ENCODE assay signal across 23 mouse cellular contexts in genomic region chr12:54282281-54282921, GRCm38 (mm10).
DNase-seq lines count a peak whose midpoint lies in the region; ATAC-seq and TF ChIP-seq lines count a peak whose summit lies in the region.
"Had no signal": no experiment of that assay in that cellular context is flagged by ENCODE, and none has a peak within 500 bp of the region (broad histone marks: within the 10 kb centered on the region; RNA-seq: fewer than 3 reads in every experiment).

No protein-coding gene starts in this region.

- no peaks in the 10 kb centered on the region for H3K4me1 ChIP-seq in midbrain, postnatal 0 days (ENCODE audit: insufficient read depth, low read length)
- H3K4me1 ChIP-seq: liver, embryonic 13.5 days had no signal

- no peak overlapping the region for H3K4me2 ChIP-seq in midbrain, postnatal 0 days (ENCODE audit: low read depth, low read length, poor library complexity, severe bottlenecking)
- H3K4me2 ChIP-seq: embryonic facial prominence, embryonic 15.5 days; heart, embryonic 12.5 days; hindbrain, embryonic 15.5 days; limb, embryonic 15.5 days; liver, embryonic 13.5 days; lung, embryonic 15.5 days; midbrain, embryonic 11.5 days had no signal

- intact Hi-C loops in heart, postnatal 10 days (cut with DNase I): no loop called here

- no peak for TF ChIP-seq CTCF in midbrain, postnatal 0 days (IDR thresholded peaks at IDR 0.05)

- no peak overlapping the region for H3K4me3 ChIP-seq in midbrain, postnatal 0 days (ENCODE audit: low read depth, low read length)
- H3K4me3 ChIP-seq: embryonic facial prominence, embryonic 15.5 days; heart, embryonic 12.5 days; hindbrain, embryonic 15.5 days; limb, embryonic 15.5 days; liver, embryonic 13.5 days; lung, embryonic 15.5 days had no signal

- 82% methylated on average over 3 of the region's 4 CpGs for WGBS in midbrain, postnatal 0 days

- H3K27me3 ChIP-seq in midbrain, postnatal 0 days (ENCODE audit: insufficient read depth, low read length): no peaks in the 10 kb centered on the region
- H3K27me3 ChIP-seq: CH12.LX; embryonic facial prominence, embryonic 15.5 days; heart, embryonic 12.5 days; hindbrain, embryonic 15.5 days; limb, embryonic 15.5 days; liver, embryonic 13.5 days; lung, embryonic 15.5 days had no signal

- no peak overlapping the region for H3K27ac ChIP-seq in midbrain, postnatal 0 days (ENCODE audit: low read depth, low read length)
- H3K27ac ChIP-seq: embryonic facial prominence, embryonic 15.5 days; hindbrain, embryonic 15.5 days; limb, embryonic 15.5 days; liver, embryonic 13.5 days; lung, embryonic 15.5 days had no signal

- no peaks in the 10 kb centered on the region for H3K9me3 ChIP-seq in midbrain, postnatal 0 days (ENCODE audit: low read length)
- H3K9me3 ChIP-seq: embryonic facial prominence, embryonic 15.5 days; heart, embryonic 12.5 days; hindbrain, embryonic 15.5 days; limb, embryonic 15.5 days; liver, embryonic 13.5 days; lung, embryonic 15.5 days had no signal

- DNase-seq in heart, adult 11 months: peak; percentile 87
- DNase-seq in heart, postnatal 10 days: no peak
- peak; percentile 25 for DNase-seq in kidney, postnatal 10 days
- DNase-seq in kidney, adult 9 months: no peak
- peak; percentile 23 for DNase-seq in lung, postnatal 10 days
- no peak for DNase-seq in lung, postnatal 25 days (ENCODE audit: low spot score)
- DNase-seq in midbrain, postnatal 0 days (ENCODE audit: low spot score): no peak
- DNase-seq: adrenal gland, adult 8-10 months; cerebellum, adult 2 months; cerebellum, postnatal 14 days; gastrocnemius, postnatal 14 days; heart, postnatal 4 days; kidney, adult 18-20 months; liver, embryonic 13.5 days had no signal

- H3K36me3 ChIP-seq in midbrain, postnatal 0 days (ENCODE audit: insufficient read depth, low read length): no peaks in the 10 kb centered on the region
- H3K36me3 ChIP-seq: embryonic facial prominence, embryonic 15.5 days; heart, embryonic 12.5 days; hindbrain, embryonic 15.5 days; limb, embryonic 15.5 days; liver, embryonic 13.5 days; lung, embryonic 15.5 days had no signal

- H3K9ac ChIP-seq in midbrain, postnatal 0 days (replicated peaks; ENCODE audit: low read length, poor library complexity, severe bottlenecking): no peak overlapping the region
- H3K9ac ChIP-seq: embryonic facial prominence, embryonic 15.5 days; heart, embryonic 12.5 days; hindbrain, embryonic 15.5 days; limb, embryonic 15.5 days; liver, embryonic 13.5 days; lung, embryonic 15.5 days had no signal

- ATAC-seq in midbrain, postnatal 0 days (ENCODE audit: low FRiP score): no peak
- ATAC-seq: forebrain, embryonic 14.5 days; midbrain, embryonic 16.5 days had no signal

Comparison
In these comparisons a context has a peak if more than half of its experiments do, and no peak if none do; other contexts are left out.
1. DNase-seq: peak in heart, adult 11 months (single experiment), kidney, postnatal 10 days (single experiment) and lung, postnatal 10 days (single experiment); none in heart, postnatal 10 days (0 of 2), kidney, adult 9 months (single experiment), lung, postnatal 25 days (single experiment) and midbrain, postnatal 0 days (single experiment).